Mouse (Mus musculus) megakaryocyte, embryonic 14.5 days (primary cell): ENCODE measurements around the gene Acads.

Experiments
- FLI1 ChIP-seq: IDR thresholded peaks from 2 replicates; pipeline ENCODE4 v1.6.1; 2012; ENCODE audit warnings: low read length, inconsistent platforms, mixed read lengths
- GATA1 ChIP-seq: IDR thresholded peaks from 3 replicates; pipeline ENCODE4 v1.6.1; 2012; ENCODE audit warnings: mixed read lengths, low read length, inconsistent platforms, borderline replicate concordance

DNA sequence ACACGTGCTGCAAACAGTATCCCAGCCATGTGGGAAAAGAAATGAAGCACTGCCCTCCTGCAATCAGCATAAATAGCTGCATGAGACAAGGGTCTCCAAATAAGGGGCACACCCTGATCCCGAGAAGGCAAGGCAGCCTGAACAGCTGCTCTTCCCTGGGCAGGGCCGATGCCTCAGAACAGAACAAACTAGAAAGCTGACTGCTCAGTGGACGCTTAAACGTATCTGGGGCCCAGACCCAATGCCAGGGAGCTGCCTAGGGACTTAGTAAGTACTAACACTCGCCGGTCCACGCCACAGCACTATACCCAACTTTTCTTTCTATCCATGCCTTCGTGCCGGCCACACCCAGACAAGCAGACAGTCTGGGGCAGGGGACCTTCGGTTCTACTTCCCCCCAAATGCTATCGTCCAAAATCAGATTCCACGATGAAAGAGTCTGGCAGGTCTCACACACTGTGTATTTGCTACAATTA, 36.0 kb upstream of the Acads start:
- TF ChIP-seq GATA1 (no peak), FLI1 (no peak)
